13 mouse cellular contexts compared by ENCODE assay signal in genomic region chr7:118937469-118938387, GRCm38 (mm10). TPM values are rescaled to one million over a fixed set of nuclear protein-coding genes. Genes with fewer than 3 reads are reported as not detected.
DNase-seq lines count a peak whose midpoint lies in the region; ATAC-seq lines count a peak whose summit lies in the region.
"Had no signal": no experiment of that assay in that cellular context is flagged by ENCODE, and none has a peak within 500 bp of the region (broad histone marks: within the 10 kb centered on the region; RNA-seq: fewer than 3 reads in every experiment).

No protein-coding gene starts in this region.

- no peak overlapping the region for H3K27ac ChIP-seq in lung, embryonic 16.5 days (ENCODE audit: low read length)
- H3K27ac ChIP-seq: hindbrain, embryonic 14.5 days had no signal

- H3K4me2 ChIP-seq in lung, embryonic 16.5 days (ENCODE audit: low read depth, low read length) = no peak overlapping the region
- H3K4me2 ChIP-seq: heart, embryonic 11.5 days; hindbrain, embryonic 14.5 days had no signal

- H3K4me3 ChIP-seq in lung, embryonic 16.5 days (ENCODE audit: low read length) = no peak overlapping the region

- intact Hi-C loops in heart, postnatal 36 days (cut with DNase I) = no loop called here

- DNase-seq in heart, adult 11 months = peak; percentile 95
- no peak for DNase-seq in heart, postnatal 36 days
- DNase-seq in adrenal gland, postnatal 10 days = peak; percentile 42
- peak; percentile 64 for DNase-seq in testis, postnatal 14 days (ENCODE audit: low spot score)
- no peak for DNase-seq in neural tube, embryonic 10.5 days (ENCODE audit: extremely low spot score, low spot score)
- DNase-seq in cerebellum, postnatal 25 days = no peak
- no peak for DNase-seq in layer of hippocampus, postnatal 14 days (ENCODE audit: low spot score in 2 of 2)
- DNase-seq: cerebellum, postnatal 36 days; kidney, postnatal 4 days; left cerebral cortex, postnatal 4 days had no signal

- no peaks in the 10 kb centered on the region for H3K27me3 ChIP-seq in lung, embryonic 16.5 days (ENCODE audit: control insufficient read depth, insufficient read depth, low read depth, low read length)

- peaks cover 9% of the 10 kb centered on the region for H3K4me1 ChIP-seq in lung, embryonic 16.5 days (replicated peaks; ENCODE audit: control insufficient read depth, insufficient read depth, low read length)

- no peaks in the 10 kb centered on the region for H3K9me3 ChIP-seq in lung, embryonic 16.5 days (ENCODE audit: control insufficient read depth, low read length)

- 0 out of 2 replicates have a peak, but pooled peaks have one; percentile 47 for ATAC-seq in lung, embryonic 16.5 days (ENCODE audit: low read depth)

- H3K36me3 ChIP-seq in lung, embryonic 16.5 days (ENCODE audit: control insufficient read depth, insufficient read depth, low read length) = no peaks in the 10 kb centered on the region

- WGBS in lung, embryonic 16.5 days = 42% methylated on average over 11 of the region's 11 CpGs

- no peak overlapping the region for H3K9ac ChIP-seq in lung, embryonic 16.5 days (ENCODE audit: low read length)
- H3K9ac ChIP-seq: hindbrain, embryonic 14.5 days had no signal

RNA-seq across cellular contexts. Expression of gene Gprc5b, which starts 57.3 kb away (rescaled TPM):
- total RNA-seq in heart, postnatal 36 days (2021) = 10 to 100 TPM; 14.7 to 15.6 TPM
- total RNA-seq in adrenal gland, postnatal 10 days (2021) = 10 to 100 TPM; 67.5 to 67.8 TPM
- 5.1 and 5.2 TPM in 2 replicates for polyA plus RNA-seq in lung, embryonic 16.5 days (2015; fragmentation: Nextera tagmentation; extraction: Ambion mirVana)
- total RNA-seq in layer of hippocampus, postnatal 14 days (2021) = 10 to 100 TPM; 74.8 to 78.5 TPM

Comparison
In these comparisons a context has a peak if more than half of its experiments do, and no peak if none do; other contexts are left out.
1. DNase-seq: peak in heart, adult 11 months (single experiment), adrenal gland, postnatal 10 days (single experiment) and testis, postnatal 14 days (single experiment); none in heart, postnatal 36 days (0 of 2), neural tube, embryonic 10.5 days (single experiment), cerebellum, postnatal 25 days (0 of 2) and layer of hippocampus, postnatal 14 days (0 of 2).
2. RNA of gene Gprc5b, which starts 57.3 kb away (total RNA-seq): 74.8 to 78.5 TPM in layer of hippocampus, postnatal 14 days and 67.5 to 67.8 TPM in adrenal gland, postnatal 10 days; 14.7 to 15.6 TPM in heart, postnatal 36 days; every median in the first group is over 4 times any median in the second.